Mouse (Mus musculus) left cerebral cortex, adult 2 months (tissue): ENCODE measurements around the gene Fam78b. TPM values are rescaled to one million over a fixed set of nuclear protein-coding genes. Genes with fewer than 3 reads are reported as not detected.
A peak's percentile ranks its signal among the peaks of the same experiment; 100 is the strongest.

Experiments
- DNase-seq, 2 experiments: peaks; one replicate each; pipeline ENCODE4 v3.0.0; 2021 to 2022; ENCODE audit warnings: low spot score in 2 of 2, mixed read lengths in 1 of 2; ENCODE audit errors: extremely low spot score in 1 of 2
- H3K27ac ChIP-seq: fragments of 200-600 bp; 2 replicates; pipeline ENCODE4 v1.8.1; 2022
- H3K4me3 ChIP-seq: fragments of 200-600 bp; 2 replicates; pipeline ENCODE4 v1.8.1; 2022
- CTCF ChIP-seq: fragments of 200-600 bp; IDR thresholded peaks from 2 replicates; pipeline ENCODE4 v1.8.1; 2022; ENCODE audit warnings: antibody characterized with exemption, mild to moderate bottlenecking, moderate library complexity
- intact Hi-C: fragments of 180-260 bp; cut with DNase I; formaldehyde crosslinking; loops from one replicate; pipeline ENCODE4 v1.15.1; 2025
- total RNA-seq, 2 experiments: library from RNA; stranded (reverse); gene quantifications; 2 replicates each; pipeline ENCODE4 v1.2.3; 2021

Gene Fam78b
- total RNA-seq, 2 experiments from 2014 or later: 31.7 to 33.2 TPM

DNA sequence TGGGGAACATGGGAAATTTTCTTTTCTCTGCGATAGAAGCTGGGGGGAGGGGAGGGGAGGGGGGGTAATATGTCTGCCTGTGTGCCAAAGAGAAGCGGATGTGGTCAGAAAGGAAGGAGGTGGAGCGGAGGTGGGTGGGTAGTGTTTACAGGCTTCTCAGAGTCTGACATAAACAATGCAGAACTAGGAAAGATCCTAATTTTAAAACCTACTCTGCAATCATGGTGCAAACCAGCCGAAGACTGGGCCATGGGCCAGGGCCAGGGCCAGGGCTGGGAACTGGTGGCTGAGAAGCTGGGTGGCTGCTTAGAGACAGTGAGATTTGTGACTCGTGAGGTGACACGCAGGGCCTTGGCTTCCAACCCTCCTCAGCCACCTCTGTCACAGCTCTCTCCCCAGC is 69.1 kb downstream of the Fam78b start:
- no peak for DNase-seq
- no peak overlapping the region for H3K4me3 ChIP-seq
- H3K27ac ChIP-seq: no peak overlapping the region; the same call in 1 of the 2 replicates
- intact Hi-C loops: no loop called here
- TF ChIP-seq CTCF: no peak

DNA sequence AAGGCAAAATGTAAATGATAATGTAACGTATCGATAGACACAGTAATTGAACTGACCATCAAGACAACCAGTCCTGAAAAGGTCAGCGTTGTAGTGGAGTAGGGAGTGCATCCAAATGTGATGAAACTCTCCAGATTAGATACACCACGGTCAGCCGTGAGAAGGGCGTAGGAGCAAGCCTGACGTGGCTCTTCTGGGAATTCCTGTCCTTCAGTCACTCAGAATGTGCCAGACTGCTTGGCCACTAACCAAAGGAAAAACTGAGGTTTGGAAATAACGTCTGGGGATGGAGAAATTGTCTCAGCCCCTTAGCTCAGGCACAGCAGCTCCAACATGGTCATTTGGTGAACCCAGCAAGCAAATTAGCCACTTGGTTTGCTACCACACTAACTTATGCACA is 74.5 kb downstream of the Fam78b start:
- intact Hi-C loops: no loop called here
- no peak overlapping the region for H3K4me3 ChIP-seq
- DNase-seq: no peak
- TF ChIP-seq CTCF: no peak
- H3K27ac ChIP-seq: no peak overlapping the region

DNA sequence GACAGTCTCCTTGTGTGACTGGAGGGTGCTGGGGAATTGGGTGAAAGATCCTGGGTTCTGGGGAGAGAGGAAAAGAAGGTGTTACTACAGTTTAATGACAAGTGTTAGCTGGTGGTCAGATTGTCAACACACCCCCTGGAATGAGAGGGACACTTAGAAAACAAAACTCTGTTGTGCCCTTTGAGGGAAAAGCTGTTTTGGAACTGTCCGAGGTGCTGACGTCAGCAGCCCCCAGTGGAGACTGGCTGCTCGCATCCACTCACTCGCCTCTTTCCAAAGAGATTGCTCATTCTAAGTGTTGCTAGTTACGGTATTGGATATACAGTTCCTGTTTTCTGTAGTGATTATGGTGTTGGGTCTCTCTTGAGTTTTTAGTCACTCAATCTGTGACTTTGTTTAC is 78.3 kb downstream of the Fam78b start:
- no peak for TF ChIP-seq CTCF
- intact Hi-C loops: no loop called here
- no peak overlapping the region for H3K4me3 ChIP-seq
- DNase-seq: no peak
- H3K27ac ChIP-seq: no peak overlapping the region

DNA sequence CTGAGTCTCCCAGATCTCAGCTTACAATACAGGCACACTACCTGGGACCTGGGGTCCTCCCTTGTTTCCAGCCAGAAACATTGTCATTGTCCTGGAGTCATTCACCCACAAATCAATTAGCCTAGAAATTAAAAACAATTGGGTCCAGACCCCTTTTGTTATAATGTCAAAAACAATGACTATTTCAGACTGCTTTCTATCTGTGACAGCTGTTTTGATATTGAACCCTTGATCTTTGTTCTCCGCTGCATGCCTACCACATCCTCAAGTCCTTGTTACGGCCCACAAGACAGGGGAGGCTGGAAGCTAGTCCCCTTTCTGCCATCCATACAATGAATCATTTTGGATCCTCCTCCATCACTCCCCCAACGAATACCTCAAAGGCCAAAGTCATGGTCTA is 80.7 kb downstream of the Fam78b start:
- Histone ChIP-seq H3K27ac (no peak overlapping the region), H3K4me3 (no peak overlapping the region)
- intact Hi-C loops: loop anchor here (5.0 kb wide), 1 partner anchor 80 kb away; the partner anchor contains the start of gene Fam78b
- TF ChIP-seq CTCF: no peak
- DNase-seq: no peak

DNA sequence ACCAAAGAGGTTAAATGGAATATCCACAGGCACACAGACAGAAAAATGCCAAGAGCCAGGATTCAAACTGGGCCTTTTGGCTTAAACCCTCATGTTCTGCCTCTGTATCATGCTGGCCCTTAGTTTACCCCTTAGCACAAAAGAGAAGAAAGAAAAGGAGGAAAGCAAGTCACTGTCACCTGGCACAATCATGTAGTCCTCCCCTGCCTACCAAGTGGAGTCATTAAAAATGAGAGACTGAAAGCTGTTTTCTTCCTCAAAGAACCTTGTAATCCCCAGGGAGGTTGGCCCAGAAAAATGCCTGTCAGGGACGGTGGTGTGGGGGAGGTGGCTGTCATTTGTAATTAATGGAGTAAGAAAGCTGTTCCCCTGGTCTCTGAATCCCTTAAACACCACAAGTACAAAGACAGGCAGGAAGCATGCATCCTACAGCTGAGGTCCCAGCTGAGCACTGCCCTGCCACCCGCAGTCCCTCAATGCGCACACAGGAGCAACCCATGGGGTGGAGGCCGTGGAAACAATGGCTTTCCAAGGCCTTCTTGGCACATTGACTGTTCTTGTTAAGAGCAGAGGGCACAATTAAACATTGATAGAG is 81.4 kb downstream of the Fam78b start:
- Histone ChIP-seq H3K27ac (no peak overlapping the region), H3K4me3 (no peak overlapping the region)
- intact Hi-C loops: loop anchor here (5.0 kb wide), 1 partner anchor 80 kb away; the partner anchor contains the start of gene Fam78b
- TF ChIP-seq CTCF: no peak
- DNase-seq: no peak

DNA sequence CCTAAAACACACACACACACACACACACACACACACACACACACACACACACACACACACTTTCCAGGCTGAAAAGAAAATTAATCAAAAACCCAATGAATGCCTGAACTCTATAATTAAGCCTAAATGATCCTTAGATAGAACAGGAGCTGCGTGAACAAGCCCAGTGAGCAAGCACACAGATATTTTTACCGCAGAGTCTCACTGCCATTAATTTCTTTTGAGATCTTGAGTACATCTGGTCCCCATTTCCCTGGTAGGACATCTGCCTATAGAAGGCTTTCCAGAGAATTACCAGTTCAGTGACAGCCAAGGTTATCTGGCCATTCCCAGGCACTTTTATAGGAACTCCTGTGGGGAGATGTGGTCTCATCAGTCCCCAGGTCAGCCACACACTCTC is 82.0 kb downstream of the Fam78b start:
- H3K4me3 ChIP-seq: no peak overlapping the region
- intact Hi-C loops: loop anchor here (5.0 kb wide), 1 partner anchor 81 kb away; the partner anchor contains the start of gene Fam78b
- peak overlapping the region; percentile 28; the same call in 1 of the 2 replicates for H3K27ac ChIP-seq
- TF ChIP-seq CTCF: no peak
- DNase-seq: no peak

DNA sequence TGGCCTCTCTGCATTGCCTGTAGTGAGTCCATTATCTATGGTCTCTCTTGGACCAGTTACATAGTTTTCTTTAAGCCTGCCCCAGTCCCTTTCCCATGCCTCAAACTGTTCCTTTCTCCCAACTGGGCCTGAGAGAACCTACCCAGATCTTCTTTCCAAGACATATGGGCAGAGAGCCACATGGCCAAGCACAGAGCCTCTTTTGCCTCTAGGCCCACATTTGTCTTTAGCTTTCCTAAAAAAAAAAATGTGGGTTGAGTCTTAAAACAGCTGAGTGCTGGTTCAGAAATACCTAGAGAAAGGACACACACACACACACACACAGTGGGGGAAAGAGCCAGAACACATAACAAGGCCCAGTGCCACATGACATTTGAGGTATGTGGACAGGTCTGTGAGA is 83.1 kb downstream of the Fam78b start:
- no peak for DNase-seq
- H3K27ac ChIP-seq: no peak overlapping the region
- intact Hi-C loops: loop anchor here (5.0 kb wide), 1 partner anchor 82 kb away; the partner anchor contains the start of gene Fam78b
- H3K4me3 ChIP-seq: no peak overlapping the region
- no peak for TF ChIP-seq CTCF

DNA sequence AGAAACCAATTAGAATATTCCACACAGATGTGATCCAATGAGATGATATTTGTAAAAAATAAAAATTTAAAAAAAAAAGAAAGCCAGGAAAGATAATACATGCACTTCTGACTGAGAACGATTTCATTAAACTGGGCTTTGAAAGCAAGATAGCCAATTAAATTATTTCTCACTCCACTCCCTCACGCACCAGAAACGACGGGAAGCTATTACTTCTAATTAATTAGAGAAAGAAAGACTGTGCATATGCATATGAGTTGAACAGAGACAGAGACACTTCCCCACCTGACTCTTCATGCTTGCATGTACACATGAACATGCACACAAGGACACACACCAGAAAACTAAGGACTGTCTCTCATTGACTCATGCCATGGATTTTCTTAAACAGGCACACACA is 84.2 kb downstream of the Fam78b start:
- no peak for TF ChIP-seq CTCF
- DNase-seq: no peak
- intact Hi-C loops: no loop called here
- Histone ChIP-seq H3K27ac (no peak overlapping the region), H3K4me3 (no peak overlapping the region)

DNA sequence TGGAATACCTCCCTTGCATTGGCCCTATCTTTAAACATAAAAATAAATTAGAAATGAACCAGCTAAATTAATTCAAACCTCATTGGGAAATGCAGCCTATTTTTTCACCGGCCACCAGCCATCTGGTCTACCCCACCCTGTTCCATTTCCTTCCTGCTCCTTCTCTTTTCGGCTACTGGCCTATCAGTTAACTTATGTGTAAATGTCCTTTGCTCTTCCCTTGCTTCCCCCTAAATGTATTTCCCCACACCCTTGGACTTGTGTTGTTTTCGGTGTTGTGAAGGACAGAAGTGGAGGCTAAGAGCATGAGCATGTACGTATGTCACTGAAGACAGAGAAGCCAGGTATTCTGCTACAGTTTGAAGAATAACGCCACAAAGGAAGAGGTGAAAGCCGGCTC is 89.2 kb downstream of the Fam78b start:
- Histone ChIP-seq H3K27ac (no peak overlapping the region), H3K4me3 (no peak overlapping the region)
- no peak for TF ChIP-seq CTCF
- intact Hi-C loops: no loop called here
- no peak for DNase-seq

DNA sequence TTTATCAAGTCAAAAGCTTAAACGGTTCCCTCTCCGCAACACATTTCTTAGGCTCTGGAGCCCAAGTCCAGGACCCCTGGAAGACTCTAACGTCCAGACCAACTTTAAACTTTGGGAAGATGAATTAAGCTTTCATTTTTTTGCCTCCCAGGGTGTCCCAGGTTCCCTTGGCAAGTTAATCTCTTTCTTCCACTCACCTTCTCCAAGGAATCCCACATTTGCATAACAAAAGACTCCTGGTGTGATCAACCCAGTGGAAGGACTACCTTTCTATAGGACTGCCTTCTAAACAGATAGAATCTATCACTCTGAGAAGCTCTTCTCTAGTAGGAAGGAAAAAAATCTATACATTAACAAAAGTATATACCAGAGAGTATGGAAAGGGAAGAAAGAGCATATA is 92.3 kb downstream of the Fam78b start:
- H3K4me3 ChIP-seq: no peak overlapping the region
- DNase-seq: no peak
- no peak for TF ChIP-seq CTCF
- no peak overlapping the region for H3K27ac ChIP-seq
- intact Hi-C loops: no loop called here

DNA sequence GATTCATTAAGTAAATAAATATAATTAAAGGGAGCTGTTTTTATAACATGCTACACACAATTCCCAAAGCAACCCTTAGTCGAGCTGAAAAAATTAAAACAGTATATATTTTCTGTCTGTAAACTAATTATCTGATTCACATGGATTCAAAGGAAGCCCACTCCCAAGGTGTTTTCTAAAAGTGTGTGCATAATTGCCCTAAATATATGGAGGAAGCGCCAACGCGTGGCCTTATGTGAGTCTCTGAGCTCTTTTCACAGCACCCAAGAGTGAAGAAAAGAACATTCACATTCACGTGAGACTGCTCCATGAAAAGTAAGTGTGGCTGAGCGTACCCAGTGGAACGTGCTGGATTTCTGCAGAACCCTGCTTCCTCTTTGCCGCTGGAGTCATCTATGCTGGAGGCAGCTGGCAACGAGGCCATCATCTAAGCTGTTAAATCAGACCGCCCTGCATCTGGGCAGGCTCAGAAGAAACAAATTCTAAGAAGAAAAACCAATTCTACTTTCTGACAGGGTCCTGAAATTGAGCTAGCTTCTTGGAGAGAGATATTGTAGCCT is 93.5 kb downstream of the Fam78b start:
- intact Hi-C loops: no loop called here
- Histone ChIP-seq H3K4me3 (no peak overlapping the region), H3K27ac (no peak overlapping the region)
- no peak for TF ChIP-seq CTCF
- DNase-seq: no peak

DNA sequence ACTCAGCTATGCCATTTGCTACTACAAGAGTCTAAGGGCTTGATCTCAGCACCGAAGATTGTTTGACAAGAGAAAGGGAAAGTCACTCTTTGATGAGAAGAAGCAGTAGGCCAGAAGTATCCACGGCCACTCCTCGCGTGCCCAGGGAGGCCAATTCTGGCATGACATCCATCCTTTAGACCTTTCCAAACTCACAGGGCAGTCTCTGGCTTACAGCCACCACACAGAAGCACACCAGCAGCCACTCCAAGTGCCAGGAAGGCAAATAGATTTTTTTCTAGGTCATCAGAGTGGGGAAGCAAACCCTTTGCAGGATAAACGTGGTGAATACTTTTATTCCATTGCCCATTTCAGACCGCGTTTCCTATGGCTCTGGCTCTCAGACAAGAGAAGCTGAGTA is 97.5 kb downstream of the Fam78b start:
- Histone ChIP-seq H3K27ac (no peak overlapping the region), H3K4me3 (no peak overlapping the region)
- intact Hi-C loops: no loop called here
- DNase-seq: no peak
- TF ChIP-seq CTCF: no peak

DNA sequence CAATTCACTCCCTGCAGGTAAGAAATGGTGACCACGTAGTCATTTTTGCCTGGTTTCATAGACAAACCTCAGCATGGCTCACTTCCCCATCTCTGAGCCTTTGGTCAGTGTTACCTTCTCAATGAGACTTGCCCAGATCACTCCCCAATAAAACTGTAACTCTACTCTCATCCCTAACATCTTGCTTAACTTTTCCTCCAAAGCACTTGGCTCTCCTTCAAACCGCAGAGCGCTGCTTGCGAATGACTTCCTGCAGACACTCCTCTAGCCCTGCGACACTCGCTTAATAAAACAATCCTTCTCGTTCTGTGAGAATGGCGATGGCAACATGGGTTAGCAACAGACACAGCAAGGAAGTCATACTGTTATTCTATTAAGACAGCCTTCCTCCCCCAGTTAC is 100.8 kb downstream of the Fam78b start:
- no peak for TF ChIP-seq CTCF
- intact Hi-C loops: no loop called here
- no peak for DNase-seq
- Histone ChIP-seq H3K4me3 (no peak overlapping the region), H3K27ac (no peak overlapping the region)
